Mouse (Mus musculus): ENCODE data around the gene Il18r1. TPM values are rescaled to one million over a fixed set of nuclear protein-coding genes. Genes with fewer than 3 reads are reported as not detected.

Gene Il18r1
- 0.49 and 0.56 TPM in 2 replicates for polyA plus RNA-seq (2012; rRNA removed)

GRCm38 (mm10) chr1:40465477-40466430 lies at the start of gene Il18r1:
Il18r1 (plus strand) TSS chr1:40465552.

GRCm38 (mm10) chr1:40428910-40429675 lies 36.3 kb upstream of the Il18r1 start, which contains the start of gene Il1rl1:
Il1rl1 (plus strand) TSS chr1:40429570.

GRCm38 (mm10) chr1:40514851-40515585 lies 49.7 kb downstream of the Il18r1 start, which contains the start of gene Il18rap:
Il18rap (plus strand) TSS chr1:40515362.

Other genes starting within 250 kb of the Il18r1 start
- gene Il1r1, start 240.5 kb upstream of the Il18r1 start, polyA plus RNA-seq (2012; rRNA removed) = 8.3 and 11.8 TPM in 2 replicates
- gene Il1rl2, start 140.9 kb upstream of the Il18r1 start, polyA plus RNA-seq (2012; rRNA removed) = 1.5 and 1.6 TPM in 2 replicates
- 3.4 and 5.7 TPM in 2 replicates for gene Il1rl1, start 36.0 kb upstream of the Il18r1 start, polyA plus RNA-seq (2012; rRNA removed)
- gene Il18rap, start 49.8 kb downstream of the Il18r1 start, polyA plus RNA-seq (2012; rRNA removed) = 2.1 and 2.6 TPM in 2 replicates
- gene Slc9a4, start 114.5 kb downstream of the Il18r1 start, polyA plus RNA-seq (2012; rRNA removed) = not detected in 2 replicates
- gene Slc9a2, start 215.0 kb downstream of the Il18r1 start, polyA plus RNA-seq (2012; rRNA removed) = 0.01 TPM in 2 replicates